ENCODE assay signal across 9 mouse cellular contexts in genomic region chr5:103436039-103436944, GRCm38 (mm10). TPM values are rescaled to one million over a fixed set of nuclear protein-coding genes. Genes with fewer than 3 reads are reported as not detected.
DNase-seq lines count a peak whose midpoint lies in the region; ATAC-seq and TF ChIP-seq lines count a peak whose summit lies in the region.
"Had no signal": no experiment of that assay in that cellular context is flagged by ENCODE, and none has a peak within 500 bp of the region (broad histone marks: within the 10 kb centered on the region; RNA-seq: fewer than 3 reads in every experiment).

No protein-coding gene starts in this region.

- H3K4me1 ChIP-seq in MEL (ENCODE audit: control insufficient read depth in 1 of 2, insufficient read depth in 2 of 2, low read length in 2 of 2) = peaks cover 13 to 31% of the 10 kb centered on the region in 2 experiments
- no peaks in the 10 kb centered on the region for H3K4me1 ChIP-seq in embryonic facial prominence, embryonic 11.5 days (ENCODE audit: control insufficient read depth, insufficient read depth, low read length)
- peaks cover 13% of the 10 kb centered on the region for H3K4me1 ChIP-seq in heart, embryonic 16.5 days (ENCODE audit: control insufficient read depth, insufficient read depth, low read length)
- peaks cover 15% of the 10 kb centered on the region for H3K4me1 ChIP-seq in limb, embryonic 12.5 days (replicated peaks)
- H3K4me1 ChIP-seq in midbrain, embryonic 13.5 days (replicated peaks) = peaks cover 12% of the 10 kb centered on the region

- ATAC-seq in embryonic facial prominence, embryonic 11.5 days (replicated peaks; ENCODE audit: insufficient number of reproducible peaks, low FRiP score, low TSS enrichment, low read depth) = 0 out of 2 replicates have a peak, but pooled peaks have one; percentile 30
- no peak; the same call in 1 of the 2 replicates for ATAC-seq in heart, embryonic 16.5 days (replicated peaks; ENCODE audit: extremely low read depth, insufficient read depth, low FRiP score)
- no peak for ATAC-seq in limb, embryonic 12.5 days (ENCODE audit: insufficient number of reproducible peaks, insufficient read depth, low FRiP score, low TSS enrichment, low read depth)
- ATAC-seq in midbrain, embryonic 13.5 days = no peak

- H3K36me3 ChIP-seq in MEL (ENCODE audit: control insufficient read depth in 1 of 2, insufficient read depth in 2 of 2, low read length in 2 of 2) = peaks cover 0 to 40% of the 10 kb centered on the region in 2 experiments; a peak in 2 of 4 replicates
- no peaks in the 10 kb centered on the region for H3K36me3 ChIP-seq in embryonic facial prominence, embryonic 11.5 days (replicated peaks; ENCODE audit: control insufficient read depth, insufficient read depth, low read depth, low read length)
- no peaks in the 10 kb centered on the region for H3K36me3 ChIP-seq in heart, embryonic 16.5 days (ENCODE audit: control insufficient read depth, insufficient read depth)
- H3K36me3 ChIP-seq in limb, embryonic 12.5 days = no peaks in the 10 kb centered on the region
- H3K36me3 ChIP-seq in midbrain, embryonic 13.5 days = no peaks in the 10 kb centered on the region

- H3K9ac ChIP-seq in MEL (ENCODE audit: control insufficient read depth, low read depth, low read length, poor library complexity, severe bottlenecking) = peak overlapping the region; percentile 58
- H3K9ac ChIP-seq in embryonic facial prominence, embryonic 11.5 days (replicated peaks; ENCODE audit: low read length) = peak overlapping the region; percentile 39; the same call in 1 of the 2 replicates
- peak overlapping the region; percentile 73 for H3K9ac ChIP-seq in heart, embryonic 16.5 days (ENCODE audit: low read length)
- H3K9ac ChIP-seq in limb, embryonic 12.5 days (replicated peaks) = peak overlapping the region; percentile 44; the same call in 1 of the 2 replicates
- no peak overlapping the region for H3K9ac ChIP-seq in midbrain, embryonic 13.5 days (replicated peaks)

- no peak; a peak in 1 of 4 replicates for TF ChIP-seq POLR2A in MEL (IDR thresholded peaks at IDR 0.05; ENCODE audit: control insufficient read depth in 1 of 2, insufficient read depth in 1 of 2, low read depth in 1 of 2, low read length in 2 of 2, poor library complexity in 1 of 2)

- H3K27ac ChIP-seq in MEL (ENCODE audit: control insufficient read depth, low read depth, low read length) = peak overlapping the region; percentile 61
- no peak overlapping the region for H3K27ac ChIP-seq in embryonic facial prominence, embryonic 11.5 days (replicated peaks; ENCODE audit: low read depth, low read length)
- peak overlapping the region; percentile 44; the same call in 1 of the 2 replicates for H3K27ac ChIP-seq in heart, embryonic 16.5 days (ENCODE audit: low read length)
- H3K27ac ChIP-seq in limb, embryonic 12.5 days = no peak overlapping the region
- no peak overlapping the region for H3K27ac ChIP-seq in midbrain, embryonic 13.5 days
- H3K27ac ChIP-seq: macrophage had no signal

- WGBS in embryonic facial prominence, embryonic 11.5 days = 8% methylated on average over 19 of the region's 19 CpGs
- 18% methylated on average over 19 of the region's 19 CpGs for WGBS in heart, embryonic 16.5 days
- WGBS in limb, embryonic 12.5 days = 5% methylated on average over 19 of the region's 19 CpGs
- WGBS in midbrain, embryonic 13.5 days = 16% methylated on average over 19 of the region's 19 CpGs

- TF ChIP-seq EP300 in MEL (IDR thresholded peaks at IDR 0.05; ENCODE audit: low read depth in 1 of 2, low read length in 2 of 2) = peak in 1 of 2 experiments; percentile 19; a peak in 1 of 4 replicates

- DNase-seq in MEL (ENCODE audit: low read depth, low spot score) = peak; percentile 54
- DNase-seq in embryonic facial prominence, embryonic 11.5 days (ENCODE audit: low spot score) = peak; percentile 57
- DNase-seq in layer of hippocampus, postnatal 10 days (ENCODE audit: low spot score in 2 of 2) = no peak
- DNase-seq in spleen, postnatal 36 days (ENCODE audit: low spot score in 2 of 2) = no peak
- no peak for DNase-seq in cerebellum, postnatal 14 days

- no peaks in the 10 kb centered on the region for H3K27me3 ChIP-seq in MEL (ENCODE audit: control insufficient read depth in 1 of 2, insufficient read depth in 2 of 2, low read length in 2 of 2)
- no peaks in the 10 kb centered on the region for H3K27me3 ChIP-seq in embryonic facial prominence, embryonic 11.5 days (ENCODE audit: control insufficient read depth, insufficient read depth, low read length)
- no peaks in the 10 kb centered on the region for H3K27me3 ChIP-seq in heart, embryonic 16.5 days (ENCODE audit: control insufficient read depth, insufficient read depth, low read length)
- H3K27me3 ChIP-seq in limb, embryonic 12.5 days = no peaks in the 10 kb centered on the region
- H3K27me3 ChIP-seq in midbrain, embryonic 13.5 days = no peaks in the 10 kb centered on the region

- TF ChIP-seq CTCF in MEL (IDR thresholded peaks at IDR 0.05 in 2 of 3, conservative IDR thresholded peaks at IDR 0.05 in 1 of 3; ENCODE audit: control insufficient read depth in 1 of 3, insufficient read depth in 1 of 3, low read depth in 2 of 3, low read length in 3 of 3, poor library complexity in 1 of 3, severe bottlenecking in 1 of 3) = no peak

- peaks cover 2% of the 10 kb centered on the region; the same call in 1 of the 2 replicates for H3K79me2 ChIP-seq in MEL (ENCODE audit: control insufficient read depth, insufficient read depth, low read length, poor library complexity)

- no peaks in the 10 kb centered on the region for H3K9me3 ChIP-seq in MEL (replicated peaks; ENCODE audit: insufficient read depth, low read length)
- no peaks in the 10 kb centered on the region for H3K9me3 ChIP-seq in embryonic facial prominence, embryonic 11.5 days (replicated peaks; ENCODE audit: control insufficient read depth, low read length)
- H3K9me3 ChIP-seq in heart, embryonic 16.5 days (replicated peaks; ENCODE audit: control insufficient read depth, low read length) = no peaks in the 10 kb centered on the region
- no peaks in the 10 kb centered on the region for H3K9me3 ChIP-seq in limb, embryonic 12.5 days
- H3K9me3 ChIP-seq in midbrain, embryonic 13.5 days = no peaks in the 10 kb centered on the region

- H3K4me2 ChIP-seq in embryonic facial prominence, embryonic 11.5 days (ENCODE audit: low read depth, low read length) = peak overlapping the region; percentile 11
- H3K4me2 ChIP-seq in heart, embryonic 16.5 days (ENCODE audit: low read depth, low read length) = peak overlapping the region; percentile 73
- H3K4me2 ChIP-seq in limb, embryonic 12.5 days = peak overlapping the region; percentile 56
- H3K4me2 ChIP-seq in midbrain, embryonic 13.5 days (replicated peaks) = peak overlapping the region; percentile 50

- peak overlapping the region; percentile 18 to 51 for H3K4me3 ChIP-seq in MEL (ENCODE audit: control insufficient read depth in 1 of 2, insufficient read depth in 1 of 2, low read depth in 2 of 2, low read length in 2 of 2)
- H3K4me3 ChIP-seq in embryonic facial prominence, embryonic 11.5 days (ENCODE audit: low read depth, low read length) = no peak overlapping the region
- peak overlapping the region; percentile 52 for H3K4me3 ChIP-seq in heart, embryonic 16.5 days (ENCODE audit: low read length)
- peak overlapping the region; percentile 27 for H3K4me3 ChIP-seq in limb, embryonic 12.5 days (replicated peaks)
- peak overlapping the region; percentile 32 for H3K4me3 ChIP-seq in midbrain, embryonic 13.5 days (replicated peaks)

- TF ChIP-seq RAD21 in MEL (IDR thresholded peaks at IDR 0.05; ENCODE audit: low read depth, low read length) = no peak

TF ChIP-seq in MEL, 35 proteins besides CTCF, POLR2A, EP300 and RAD21:
- no peak for TF ChIP-seq POLR2AphosphoS5 (IDR thresholded peaks at IDR 0.05; ENCODE audit: borderline replicate concordance, low read depth, low read length)
- TF ChIP-seq NRF1 (IDR thresholded peaks at IDR 0.05; ENCODE audit: insufficient read depth, low read depth, low read length, poor library complexity, severe bottlenecking) = no peak
- no peak for TF ChIP-seq ZC3H11A (IDR thresholded peaks at IDR 0.05; ENCODE audit: low read depth, low read length)
- TF ChIP-seq ETS1 (IDR thresholded peaks at IDR 0.05; ENCODE audit: low read depth, low read length) = 0 out of 2 replicates have a peak, but pooled peaks have one; percentile 18
- peak; percentile 19; the same call in 1 of the 2 replicates for TF ChIP-seq MAZ (IDR thresholded peaks at IDR 0.05; ENCODE audit: low read depth, low read length)
- no peak for TF ChIP-seq ZMIZ1 (IDR thresholded peaks at IDR 0.05; ENCODE audit: low read depth, low read length)
- TF ChIP-seq RCOR1 (IDR thresholded peaks at IDR 0.05; ENCODE audit: low read depth, low read length) = peak; percentile 73
- TF ChIP-seq GATA1 (IDR thresholded peaks at IDR 0.05; ENCODE audit: low read depth, low read length) = peak; percentile 60
- no peak; the same call in none of the 2 replicates for TF ChIP-seq SIN3A (IDR thresholded peaks at IDR 0.05; ENCODE audit: low read length)
- no peak for TF ChIP-seq HCFC1 (IDR thresholded peaks at IDR 0.05; ENCODE audit: low read depth, low read length)
- no peak for TF ChIP-seq MEF2A (IDR thresholded peaks at IDR 0.05; ENCODE audit: extremely low read depth, insufficient replicate concordance, low read depth, low read length, poor library complexity, severe bottlenecking)
- no peak for TF ChIP-seq CHD1 (IDR thresholded peaks at IDR 0.05; ENCODE audit: low read depth, low read length)
- TF ChIP-seq BHLHE40 (IDR thresholded peaks at IDR 0.05; ENCODE audit: borderline replicate concordance, low read depth, low read length) = no peak
- no peak for TF ChIP-seq SMC3 (IDR thresholded peaks at IDR 0.05; ENCODE audit: low read depth, low read length)
- peak; percentile 36; the same call in 1 of the 2 replicates for TF ChIP-seq TCF12 (IDR thresholded peaks at IDR 0.05; ENCODE audit: low read depth, low read length)
- no peak for TF ChIP-seq KAT2A (conservative IDR thresholded peaks at IDR 0.05; ENCODE audit: low read depth, low read length)
- TF ChIP-seq MAFK (IDR thresholded peaks at IDR 0.05; ENCODE audit: borderline replicate concordance, low read depth, low read length) = no peak
- no peak for TF ChIP-seq MYC (IDR thresholded peaks at IDR 0.05; ENCODE audit: low read depth, low read length)

RNA-seq across cellular contexts. Expression of gene Ptpn13, which starts 11.3 kb away (rescaled TPM):
- total RNA-seq in MEL (2012; rRNA removed) = 15.1 and 18.4 TPM in 2 replicates
- polyA plus RNA-seq in MEL (2012; ENCODE audit: insufficient read depth in 1 of 2, insufficient read length in 2 of 2, low read depth in 1 of 2, low replicate concordance in 2 of 2, missing spikeins in 1 of 2) = 10 to 100 TPM; 15.5 to 43.6 TPM
- 14.5 and 15.3 TPM in 2 replicates for polyA plus RNA-seq in embryonic facial prominence, embryonic 11.5 days (2014; fragmentation: Nextera tagmentation; extraction: Ambion mirVana)
- polyA plus RNA-seq in heart, embryonic 16.5 days (2015; fragmentation: Nextera tagmentation; extraction: Ambion mirVana) = 7.8 and 8.3 TPM in 2 replicates
- polyA plus RNA-seq in limb, embryonic 12.5 days (2016; fragmentation: Nextera tagmentation; extraction: Ambion mirVana) = 12.5 and 13.2 TPM in 2 replicates
- 6.8 and 8.7 TPM in 2 replicates for polyA plus RNA-seq in midbrain, embryonic 13.5 days (2015; fragmentation: Nextera tagmentation; extraction: Ambion mirVana)
- 10 to 100 TPM in 1 of 2 experiments, 1 to 10 TPM in 1; 9.5 to 11.2 TPM for total RNA-seq in layer of hippocampus, postnatal 10 days (2021)
- polyA plus RNA-seq: macrophage had no signal

Comparison
In these comparisons a context has a peak if more than half of its experiments do, and no peak if none do; other contexts are left out.
1. DNase-seq: peak in MEL (single experiment) and embryonic facial prominence, embryonic 11.5 days (single experiment); none in layer of hippocampus, postnatal 10 days (0 of 2), spleen, postnatal 36 days (0 of 2) and cerebellum, postnatal 14 days (0 of 2).
2. H3K27ac ChIP-seq: peak in MEL (single experiment) and heart, embryonic 16.5 days (single experiment); none in embryonic facial prominence, embryonic 11.5 days (single experiment), limb, embryonic 12.5 days (single experiment) and midbrain, embryonic 13.5 days (single experiment).
3. H3K4me2 ChIP-seq: peak in every context shown above with its lines; median percentile 73 in heart, embryonic 16.5 days; 56 in limb, embryonic 12.5 days; 50 in midbrain, embryonic 13.5 days; 11 in embryonic facial prominence, embryonic 11.5 days.